Mouse (Mus musculus) brain, embryonic 14.5 days (tissue): ENCODE results near the gene L3mbtl4.

ENCODE experiments used
- CTCF ChIP-seq: fragments of 200-500 bp; IDR thresholded peaks from 2 replicates; pipeline ENCODE4 v1.5.1; 2012; ENCODE audit warnings: inconsistent platforms, mild to moderate bottlenecking, moderate library complexity, borderline replicate concordance; ENCODE audit not compliant: insufficient read depth, insufficient read length; ENCODE audit errors: extremely low read depth
- POLR2A ChIP-seq: fragments of 200-500 bp; IDR thresholded peaks from 2 replicates; pipeline ENCODE4 v1.6.1; 2012; ENCODE audit warnings: mild to moderate bottlenecking, inconsistent platforms, borderline replicate concordance; ENCODE audit not compliant: poor library complexity, insufficient read depth, insufficient read length, severe bottlenecking; ENCODE audit errors: extremely low read depth

DNA sequence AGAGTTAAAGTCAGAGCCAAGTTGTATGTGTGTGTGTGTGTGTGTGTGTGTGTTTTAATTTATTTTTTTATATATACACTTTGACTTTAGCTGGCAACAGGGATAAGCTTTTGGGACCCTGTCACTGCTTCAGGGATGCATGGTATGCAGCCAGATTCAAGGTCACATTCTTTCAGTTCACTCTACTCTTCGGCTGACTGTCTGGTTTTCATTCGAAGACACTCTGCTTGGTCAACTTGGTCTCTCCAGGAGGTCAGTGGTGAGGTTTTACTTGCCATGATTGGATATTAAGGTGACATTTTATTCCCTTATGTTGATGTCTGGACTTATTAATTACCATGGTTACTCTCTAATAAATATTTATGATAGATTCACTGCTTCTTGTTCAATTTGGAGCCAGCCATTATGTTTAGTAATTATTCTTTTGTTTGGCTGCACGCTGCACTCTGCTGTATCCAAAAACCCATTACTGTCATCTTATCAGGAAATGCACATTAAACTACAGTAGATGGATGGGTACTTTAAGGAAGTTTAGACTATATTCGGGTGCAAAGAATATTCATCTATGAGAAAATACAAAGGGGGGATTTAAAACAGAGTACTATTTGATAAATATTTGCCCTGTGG, 216.6 kb downstream of the L3mbtl4 start:
- TF ChIP-seq CTCF, result no peak
- TF ChIP-seq POLR2A, result no peak
